Mouse (Mus musculus): ENCODE data around the gene Mapk1.
A peak's percentile ranks its signal among the peaks of the same experiment; 100 is the strongest.

Mapk1 gene

GRCm38 (mm10) chr16:17085636-17086035, 102.5 kb downstream of the Mapk1 start:
- DNase-seq (ENCODE audit: low spot score) = no peak

GRCm38 (mm10) chr16:17086241-17086640, 103.1 kb downstream of the Mapk1 start:
- DNase-seq (ENCODE audit: low spot score) = no peak

- DNase-seq (ENCODE audit: low spot score) = no peak
Measured at GRCm38 (mm10) chr16:17086669-17087193, 103.5 kb downstream of the Mapk1 start.

- peak; percentile 26 for DNase-seq (ENCODE audit: low spot score)
Measured at GRCm38 (mm10) chr16:17088346-17088745, 105.2 kb downstream of the Mapk1 start.

GRCm38 (mm10) chr16:17096938-17097337, 113.8 kb downstream of the Mapk1 start:
- no peak for DNase-seq (ENCODE audit: low spot score)

Measured in embryo, embryonic 10.5 days (tissue).